Mouse (Mus musculus) hindbrain, embryonic 13.5 days (tissue): ENCODE results near the gene Mllt1. TPM values are rescaled to one million over a fixed set of nuclear protein-coding genes. Genes with fewer than 3 reads are reported as not detected.

ENCODE experiments used
- polyA plus RNA-seq: library from polyadenylated mRNA; unstranded; fragments of >200 nt; fragmentation: Nextera tagmentation; extraction: Ambion mirVana; gene quantifications from 2 replicates; pipeline ENCODE4 v1.2.1, GENCODE M21; 2015

Mllt1 gene
- polyA plus RNA-seq, 1 experiment from 2014 or later, result 77.5 TPM

Other genes with a start within 250 kb of the Mllt1 start
- gene Ndufa11, start 217.6 kb downstream of the Mllt1 start, polyA plus RNA-seq, result 507 and 515 TPM in 2 replicates
- 14.9 and 17.8 TPM in 2 replicates for gene Vmac, start 217.4 kb downstream of the Mllt1 start, polyA plus RNA-seq
- 0.78 and 1.5 TPM in 2 replicates for gene Nrtn, start 177.9 kb downstream of the Mllt1 start, polyA plus RNA-seq
- 67.1 and 68.7 TPM in 2 replicates for gene Dus3l, start 170.7 kb downstream of the Mllt1 start, polyA plus RNA-seq
- 1.0 TPM in 2 replicates for gene Prr22, start 165.2 kb downstream of the Mllt1 start, polyA plus RNA-seq
- gene Rfx2, start 104.4 kb downstream of the Mllt1 start, polyA plus RNA-seq, result 5.6 and 8.0 TPM in 2 replicates
- gene Acsbg2, start 61.0 kb downstream of the Mllt1 start, polyA plus RNA-seq, result 0.06 TPM in 2 replicates
- gene 1700061G19Rik, start 59.9 kb downstream of the Mllt1 start, polyA plus RNA-seq, result 0.27 and 0.41 TPM in 2 replicates
- not detected in 2 replicates for gene Acer1, start 46.7 kb upstream of the Mllt1 start, polyA plus RNA-seq
- gene Clpp, start 54.9 kb upstream of the Mllt1 start, polyA plus RNA-seq, result 163 and 175 TPM in 2 replicates
- gene Alkbh7, start 61.9 kb upstream of the Mllt1 start, polyA plus RNA-seq, result 41.9 and 46.0 TPM in 2 replicates
- gene Pspn, start 64.6 kb upstream of the Mllt1 start, polyA plus RNA-seq, result 0.79 and 1.1 TPM in 2 replicates
- 70.3 and 74.6 TPM in 2 replicates for gene Gtf2f1, start 75.9 kb upstream of the Mllt1 start, polyA plus RNA-seq
- 0.38 and 0.56 TPM in 2 replicates for gene Gm17949, start 76.1 kb upstream of the Mllt1 start, polyA plus RNA-seq
- gene Khsrp, start 96.1 kb upstream of the Mllt1 start, polyA plus RNA-seq, result 31.6 and 33.3 TPM in 2 replicates
- gene Slc25a41, start 106.2 kb upstream of the Mllt1 start, polyA plus RNA-seq, result not detected in 2 replicates
- gene Crb3, start 123.7 kb upstream of the Mllt1 start, polyA plus RNA-seq, result 2.9 TPM in 2 replicates
- 26.5 and 27.6 TPM in 2 replicates for gene Slc25a23, start 124.4 kb upstream of the Mllt1 start, polyA plus RNA-seq
- 4.0 and 4.3 TPM in 2 replicates for gene Dennd1c, start 143.1 kb upstream of the Mllt1 start, polyA plus RNA-seq
- 314 and 346 TPM in 2 replicates for gene Tubb4a, start 152.4 kb upstream of the Mllt1 start, polyA plus RNA-seq
- gene Tnfsf9, start 169.9 kb upstream of the Mllt1 start, polyA plus RNA-seq, result 4.6 and 5.5 TPM in 2 replicates
- 0.32 and 0.61 TPM in 2 replicates for gene Cd70, start 214.4 kb upstream of the Mllt1 start, polyA plus RNA-seq